Mouse (Mus musculus) lung, embryonic 16.5 days (tissue): Measurements from ENCODE around the gene Kcnh5. TPM values are rescaled to one million over a fixed set of nuclear protein-coding genes. Genes with fewer than 3 reads are reported as not detected.

Experiments
- ATAC-seq: fragments of 200-750 bp; cut with Nextera tagmentation; 2 replicates; pipeline ENCODE4 v1.8.0; 2017; ENCODE audit warnings: low read depth, mild to moderate bottlenecking, moderate library complexity
- H3K27ac ChIP-seq: fragments of 300-500 bp; sonication (generic); 2 replicates; pipeline ENCODE4 v1.5.1; 2014; ENCODE audit warnings: mild to moderate bottlenecking, control low read depth, low read length
- H3K27me3 ChIP-seq: fragments of 300-500 bp; sonication (generic); 2 replicates; pipeline ENCODE4 v1.6.1; 2014; ENCODE audit warnings: low read depth, low read length, mixed read lengths; ENCODE audit not compliant: control insufficient read depth, insufficient read depth
- H3K36me3 ChIP-seq: fragments of 300-500 bp; sonication (generic); 2 replicates; pipeline ENCODE4 v1.6.1; 2014; ENCODE audit warnings: low read length; ENCODE audit not compliant: control insufficient read depth, insufficient read depth
- H3K4me1 ChIP-seq: fragments of 300-500 bp; sonication (generic); replicated peaks from 2 replicates; pipeline ENCODE4 v1.6.1; 2014; ENCODE audit warnings: low read length, mixed read lengths; ENCODE audit not compliant: control insufficient read depth, insufficient read depth
- H3K4me2 ChIP-seq: fragments of 300-500 bp; sonication (generic); 2 replicates; pipeline ENCODE4 v1.6.1; 2014; ENCODE audit warnings: low read depth, low read length, control low read depth
- H3K4me3 ChIP-seq: fragments of 300-500 bp; sonication (generic); 2 replicates; pipeline ENCODE4 v1.5.1; 2014; ENCODE audit warnings: mild to moderate bottlenecking, low read length, control low read depth
- H3K9ac ChIP-seq: fragments of 300-500 bp; sonication (generic); 2 replicates; pipeline ENCODE4 v1.6.1; 2014; ENCODE audit warnings: low read length, control low read depth
- H3K9me3 ChIP-seq: fragments of 300-500 bp; sonication (generic); 2 replicates; pipeline ENCODE4 v1.6.1; 2016; ENCODE audit warnings: low read length; ENCODE audit not compliant: control insufficient read depth
- WGBS: fragments of 180-500 bp; shearing (Covaris S2); extraction: QIAGEN DNeasy Blood & Tissue Kit; methylation state at CpG from one replicate; pipeline ENCODE4 v1.1.7; 2014; 5-methylcytosine and 5-hydroxymethylcytosine counted together
- polyA plus RNA-seq: library from polyadenylated mRNA; unstranded; fragments of >200 nt; fragmentation: Nextera tagmentation; extraction: Ambion mirVana; gene quantifications from 2 replicates; pipeline ENCODE4 v1.2.1, GENCODE M21; 2015

Gene Kcnh5
- polyA plus RNA-seq, 1 experiment from 2014 or later, result not detected

DNA sequence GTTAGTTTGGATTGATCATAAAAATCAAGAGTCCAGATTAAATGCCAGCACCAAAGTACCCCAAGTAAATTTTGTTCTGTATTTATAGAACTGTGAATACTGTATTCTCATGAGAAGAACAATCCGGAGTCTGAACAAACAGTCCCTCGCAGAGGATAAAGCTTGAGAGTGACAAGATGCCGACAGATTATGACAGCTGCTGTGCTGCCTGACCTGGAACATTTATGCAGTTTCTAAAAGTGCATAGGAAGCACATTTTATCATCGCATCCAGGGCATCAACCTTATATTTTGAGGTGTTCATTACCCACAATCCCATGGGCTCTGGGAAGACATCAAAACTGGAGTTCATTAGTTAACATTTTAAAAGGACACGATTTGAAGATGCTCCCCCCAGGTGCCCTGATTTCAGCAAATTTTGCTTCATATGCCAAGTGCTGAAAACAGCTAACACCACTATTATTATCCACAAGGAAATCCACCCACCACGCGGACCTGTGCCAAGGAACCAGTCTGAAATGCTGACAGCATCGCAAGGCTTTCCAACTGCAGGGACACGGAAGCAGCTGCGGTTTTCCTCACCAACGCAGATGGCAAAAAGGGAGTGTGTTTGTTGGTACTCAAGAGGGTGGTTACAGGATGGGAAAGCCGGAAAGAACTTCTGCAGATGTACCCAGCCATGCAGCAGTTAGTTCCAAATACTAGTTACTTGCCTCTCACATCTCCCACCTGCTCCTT lies 328.4 kb downstream of the Kcnh5 start:
- no peaks in the 10 kb centered on the region for H3K36me3 ChIP-seq
- H3K27ac ChIP-seq, result no peak overlapping the region
- WGBS, result 72% methylated on average over 12 of the region's 12 CpGs
- ATAC-seq, result no peak
- H3K4me3 ChIP-seq, result no peak overlapping the region
- H3K4me2 ChIP-seq, result no peak overlapping the region
- H3K27me3 ChIP-seq, result no peaks in the 10 kb centered on the region
- no peaks in the 10 kb centered on the region for H3K9me3 ChIP-seq
- no peaks in the 10 kb centered on the region for H3K4me1 ChIP-seq
- H3K9ac ChIP-seq, result no peak overlapping the region

Other genes with a start within 250 kb of the Kcnh5 start
- gene Rhoj, start 131.0 kb upstream of the Kcnh5 start, polyA plus RNA-seq, result 66.0 and 69.7 TPM in 2 replicates
- 0.13 TPM in 1 of 2 replicates, not detected in the other for gene Gphb5, start 239.4 kb upstream of the Kcnh5 start, polyA plus RNA-seq